Mouse (Mus musculus): Measurements from ENCODE around the gene Ncor2.

- no peak for TF ChIP-seq POLR2A (IDR thresholded peaks at IDR 0.05; ENCODE audit: control insufficient read depth, extremely low read depth, insufficient read depth, low read length, poor library complexity)
- no peak for TF ChIP-seq CTCF (IDR thresholded peaks at IDR 0.05; ENCODE audit: borderline replicate concordance, control insufficient read depth, extremely low read depth, insufficient read depth, low read length, poor library complexity)
Measured at GRCm38 (mm10) chr5:125098692-125099091, 80.3 kb downstream of the Ncor2 start.

All from thymus, adult 2 months (tissue).